1 mouse cellular context compared by ENCODE assay signal in the genomic region with DNA sequence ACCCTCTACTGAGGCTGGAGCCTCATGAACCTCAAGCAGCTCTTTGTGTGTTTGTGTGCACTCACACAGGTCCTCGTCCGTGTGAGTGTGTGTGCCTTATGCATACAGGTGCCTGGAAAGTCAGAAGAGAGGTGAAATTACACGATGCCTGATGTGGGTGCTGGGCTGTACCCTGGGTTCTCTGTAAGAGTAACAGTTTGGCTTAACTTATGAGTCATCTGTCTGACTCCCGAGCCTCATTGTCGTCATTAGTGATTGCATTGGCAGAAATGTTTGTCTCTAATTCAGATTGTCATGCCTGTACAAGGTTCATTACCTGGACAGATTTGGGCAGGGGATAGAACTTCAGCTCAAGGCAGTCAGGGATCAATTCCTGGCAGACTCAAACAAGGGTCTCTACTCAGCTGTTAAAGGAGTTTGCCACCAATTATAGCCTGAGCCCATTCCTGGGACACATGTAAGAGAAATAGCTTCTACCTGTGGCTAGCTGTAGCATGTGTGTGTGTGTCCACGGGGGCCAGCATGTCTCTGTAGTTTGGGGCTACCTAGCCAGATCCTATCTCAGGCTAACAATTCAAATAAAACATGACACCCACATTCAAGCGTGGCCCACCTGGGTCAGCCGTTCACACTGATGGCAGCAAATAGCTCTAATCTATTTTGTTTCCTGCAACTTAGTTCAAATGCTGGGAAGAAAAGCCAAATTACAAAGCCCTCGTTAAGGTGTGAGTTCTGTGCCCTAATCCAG.
A peak's percentile ranks its signal among the peaks of the same experiment; 100 is the strongest.
TF ChIP-seq lines count a peak whose summit lies in the region.

No protein-coding gene starts in this region.

TF ChIP-seq in MEL, 35 proteins besides CTCF, POLR2A, EP300 and RAD21:
- 0 out of 2 replicates have a peak, but pooled peaks have one; percentile 8 for TF ChIP-seq BHLHE40 (IDR thresholded peaks at IDR 0.05; ENCODE audit: borderline replicate concordance, low read depth, low read length)
- peak; percentile 93 for TF ChIP-seq CHD1 (IDR thresholded peaks at IDR 0.05; ENCODE audit: low read depth, low read length)
- no peak for TF ChIP-seq KAT2A (conservative IDR thresholded peaks at IDR 0.05; ENCODE audit: low read depth, low read length)
- TF ChIP-seq ZNF384 (IDR thresholded peaks at IDR 0.05; ENCODE audit: low read depth, low read length): no peak
- peak; percentile 42; the same call in 1 of the 2 replicates for TF ChIP-seq MYC (IDR thresholded peaks at IDR 0.05; ENCODE audit: low read depth, low read length)
- TF ChIP-seq MAZ (IDR thresholded peaks at IDR 0.05; ENCODE audit: low read depth, low read length): 0 out of 2 replicates have a peak, but pooled peaks have one; percentile 16
- TF ChIP-seq TBP (IDR thresholded peaks at IDR 0.05; ENCODE audit: low read depth, low read length): peak; percentile 46; the same call in 1 of the 2 replicates
- peak; percentile 84; the same call in 1 of the 2 replicates for TF ChIP-seq ETS1 (IDR thresholded peaks at IDR 0.05; ENCODE audit: low read depth, low read length)
- no peak for TF ChIP-seq MXI1 (IDR thresholded peaks at IDR 0.05; ENCODE audit: low read depth, low read length)
- TF ChIP-seq GABPA (IDR thresholded peaks at IDR 0.05; ENCODE audit: low read depth, low read length): no peak
- TF ChIP-seq POLR2AphosphoS5 (IDR thresholded peaks at IDR 0.05; ENCODE audit: borderline replicate concordance, low read depth, low read length): no peak
- peak; percentile 43; the same call in 1 of the 2 replicates for TF ChIP-seq CHD2 (IDR thresholded peaks at IDR 0.05; ENCODE audit: low read length)
- TF ChIP-seq MAFK (IDR thresholded peaks at IDR 0.05; ENCODE audit: borderline replicate concordance, low read depth, low read length): no peak
- TF ChIP-seq SMC3 (IDR thresholded peaks at IDR 0.05; ENCODE audit: low read depth, low read length): no peak
- TF ChIP-seq UBTF (IDR thresholded peaks at IDR 0.05; ENCODE audit: borderline replicate concordance, insufficient read depth, low read depth, low read length): no peak; the same call in 1 of the 2 replicates
- TF ChIP-seq ZC3H11A (IDR thresholded peaks at IDR 0.05; ENCODE audit: low read depth, low read length): no peak
- no peak for TF ChIP-seq POLR2AphosphoS2 (IDR thresholded peaks at IDR 0.05; ENCODE audit: low read length)
- TF ChIP-seq MYB (IDR thresholded peaks at IDR 0.05; ENCODE audit: low read depth, low read length): no peak
- TF ChIP-seq RCOR1 (IDR thresholded peaks at IDR 0.05; ENCODE audit: low read depth, low read length): peak; percentile 34; the same call in 1 of the 2 replicates
- TF ChIP-seq USF2 (IDR thresholded peaks at IDR 0.05; ENCODE audit: borderline replicate concordance in 1 of 2, insufficient read depth in 1 of 2, low read depth in 1 of 2, low read length in 2 of 2): no peak
- TF ChIP-seq E2F4 (IDR thresholded peaks at IDR 0.05; ENCODE audit: borderline replicate concordance, low read depth, low read length): peak; percentile 15; the same call in 1 of the 2 replicates
- no peak for TF ChIP-seq ZMIZ1 (IDR thresholded peaks at IDR 0.05; ENCODE audit: low read depth, low read length)
- TF ChIP-seq NRF1 (IDR thresholded peaks at IDR 0.05; ENCODE audit: insufficient read depth, low read depth, low read length, poor library complexity, severe bottlenecking): no peak
- no peak for TF ChIP-seq TAL1 (IDR thresholded peaks at IDR 0.05; ENCODE audit: low read length)
- no peak for TF ChIP-seq USF1 (IDR thresholded peaks at IDR 0.05; ENCODE audit: low read depth, low read length)
- TF ChIP-seq TCF12 (IDR thresholded peaks at IDR 0.05; ENCODE audit: low read depth, low read length): peak; percentile 26; the same call in 1 of the 2 replicates
- peak; percentile 81; the same call in 1 of the 2 replicates for TF ChIP-seq JUND (IDR thresholded peaks at IDR 0.05; ENCODE audit: low read depth, low read length)
- 0 out of 2 replicates have a peak, but pooled peaks have one; percentile 25 for TF ChIP-seq SIN3A (IDR thresholded peaks at IDR 0.05; ENCODE audit: low read length)
- no peak for TF ChIP-seq HCFC1 (IDR thresholded peaks at IDR 0.05; ENCODE audit: low read depth, low read length)
